Mouse (Mus musculus) kidney, postnatal 0 days (tissue): ENCODE data around the gene Tbxas1. TPM values are rescaled to one million over a fixed set of nuclear protein-coding genes. Genes with fewer than 3 reads are reported as not detected.

Source experiments
- ATAC-seq: fragments of 200-750 bp; cut with Nextera tagmentation; replicated peaks from 2 replicates; pipeline ENCODE4 v1.8.0; 2017; ENCODE audit warnings: low read depth, moderate number of reproducible peaks, moderate TSS enrichment, moderate library complexity; ENCODE audit not compliant: low FRiP score
- DNase-seq: peaks from one replicate; pipeline ENCODE4 v3.0.0-alpha.2; 2016; ENCODE audit warnings: low spot score
- H3K27ac ChIP-seq: fragments of 300-500 bp; sonication (generic); 2 replicates; pipeline ENCODE4 v1.5.1; 2014; ENCODE audit warnings: mild to moderate bottlenecking
- H3K27me3 ChIP-seq: fragments of 300-500 bp; sonication (generic); 2 replicates; pipeline ENCODE4 v1.6.1; 2014; ENCODE audit warnings: low read length, mixed read lengths; ENCODE audit not compliant: insufficient read depth
- H3K36me3 ChIP-seq: fragments of 300-500 bp; sonication (generic); 2 replicates; pipeline ENCODE4 v1.6.1; 2014; ENCODE audit warnings: low read length, mixed read lengths; ENCODE audit not compliant: insufficient read depth
- H3K4me1 ChIP-seq: fragments of 300-500 bp; sonication (generic); replicated peaks from 2 replicates; pipeline ENCODE4 v1.6.1; 2014; ENCODE audit warnings: antibody characterized with exemption, low read length, mixed read lengths; ENCODE audit not compliant: insufficient read depth
- H3K4me2 ChIP-seq: fragments of 300-500 bp; sonication (generic); 2 replicates; pipeline ENCODE4 v1.6.1; 2014; ENCODE audit warnings: mild to moderate bottlenecking, low read length, moderate library complexity, mixed read lengths
- H3K4me3 ChIP-seq: fragments of 300-500 bp; sonication (generic); replicated peaks from 2 replicates; pipeline ENCODE4 v1.5.1; 2014; ENCODE audit warnings: low read depth, low read length
- H3K9ac ChIP-seq: fragments of 300-500 bp; sonication (generic); 2 replicates; pipeline ENCODE4 v1.6.1; 2014; ENCODE audit warnings: low read depth, low read length
- H3K9me3 ChIP-seq: fragments of 300-500 bp; sonication (generic); replicated peaks from 2 replicates; pipeline ENCODE4 v1.6.1; 2016; ENCODE audit warnings: low read length, inconsistent platforms, mixed read lengths
- CTCF ChIP-seq: IDR thresholded peaks from 2 replicates; pipeline ENCODE4 v1.5.1; 2016; ENCODE audit warnings: antibody characterized with exemption, low read depth, mild to moderate bottlenecking, moderate library complexity
- WGBS: fragments of 180-500 bp; shearing (Covaris S2); extraction: QIAGEN DNeasy Blood & Tissue Kit; methylation state at CpG from one replicate; pipeline ENCODE4 v1.1.7; 2014; 5-methylcytosine and 5-hydroxymethylcytosine counted together
- polyA plus RNA-seq: library from polyadenylated mRNA; unstranded; fragments of >200 nt; fragmentation: Nextera tagmentation; extraction: Ambion mirVana; gene quantifications from 2 replicates; pipeline ENCODE4 v1.2.1, GENCODE M21; 2015

Gene Tbxas1
- polyA plus RNA-seq, 1 experiment from 2014 or later = 10.5 TPM

- H3K36me3 ChIP-seq = no peaks in the 10 kb centered on the region
- no peak overlapping the region for H3K27ac ChIP-seq
- no peak overlapping the region for H3K9ac ChIP-seq
- H3K9me3 ChIP-seq = no peaks in the 10 kb centered on the region
- H3K4me1 ChIP-seq = peaks cover 15% of the 10 kb centered on the region
- 66% methylated on average over 6 of the region's 6 CpGs for WGBS
- TF ChIP-seq CTCF = no peak
- ATAC-seq (no peak), DNase-seq (no peak)
- no peaks in the 10 kb centered on the region for H3K27me3 ChIP-seq
- no peak overlapping the region for H3K4me2 ChIP-seq
- H3K4me3 ChIP-seq = no peak overlapping the region
Measured at GRCm38 (mm10) chr6:38970759-38971158, 95.6 kb downstream of the Tbxas1 start.

- ATAC-seq (no peak), DNase-seq (no peak)
- H3K4me1 ChIP-seq = peaks cover 15% of the 10 kb centered on the region
- H3K4me2 ChIP-seq = no peak overlapping the region
- H3K9ac ChIP-seq = no peak overlapping the region
- no peak for TF ChIP-seq CTCF
- 0 out of 2 replicates have a peak overlapping the region, but pooled peaks have one; percentile 80 for H3K27ac ChIP-seq
- WGBS = 47% methylated on average over 1 of the region's 1 CpGs
- no peaks in the 10 kb centered on the region for H3K27me3 ChIP-seq
- H3K4me3 ChIP-seq = no peak overlapping the region
- no peaks in the 10 kb centered on the region for H3K9me3 ChIP-seq
- no peaks in the 10 kb centered on the region for H3K36me3 ChIP-seq
Measured at GRCm38 (mm10) chr6:38972826-38973225, 97.6 kb downstream of the Tbxas1 start.

DNA sequence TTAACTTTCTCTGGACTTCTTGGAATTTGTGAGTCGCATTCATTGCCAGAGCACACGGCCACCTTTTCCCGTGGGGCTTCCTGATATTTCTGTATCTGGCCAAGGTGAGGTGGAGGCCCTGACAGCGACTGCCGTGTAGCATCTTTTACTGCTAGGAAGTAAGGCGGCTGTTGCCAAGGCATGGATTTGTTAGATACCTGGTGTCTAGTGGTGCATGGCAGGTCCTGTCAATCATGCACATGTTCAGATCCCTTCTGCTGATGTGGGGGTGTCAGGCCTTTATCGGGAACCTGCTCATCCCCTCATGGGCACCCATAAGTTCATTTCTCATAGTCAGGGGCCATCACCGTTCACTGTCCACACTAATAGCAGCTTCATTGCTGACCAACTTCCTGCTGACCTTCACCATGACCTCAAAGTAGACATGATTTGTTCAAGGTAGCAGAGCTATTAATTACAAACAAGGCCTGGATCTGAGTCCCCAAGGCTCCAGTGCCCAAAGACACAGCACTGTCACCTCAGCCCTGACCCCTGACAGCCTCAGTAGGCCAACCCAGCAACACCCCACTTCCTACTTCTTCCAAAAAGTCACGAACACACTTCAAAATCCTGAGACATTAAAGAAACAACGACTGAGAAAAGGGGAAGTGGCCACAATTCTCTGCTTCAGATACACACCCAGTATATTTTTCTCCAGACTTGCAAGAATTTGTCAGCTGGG is 98.4 kb downstream of the Tbxas1 start:
- peak; percentile 56 for ATAC-seq
- Histone ChIP-seq H3K27me3 (no peaks in the 10 kb centered on the region), H3K36me3 (no peaks in the 10 kb centered on the region), H3K4me1 (peaks cover 15% of the 10 kb centered on the region), H3K4me3 (no peak overlapping the region), H3K9me3 (no peaks in the 10 kb centered on the region), H3K4me2 (no peak overlapping the region), H3K9ac (no peak overlapping the region), H3K27ac (peak overlapping the region; percentile 80)
- TF ChIP-seq CTCF = no peak
- no peak for DNase-seq
- WGBS = 56% methylated on average over 10 of the region's 10 CpGs

DNA sequence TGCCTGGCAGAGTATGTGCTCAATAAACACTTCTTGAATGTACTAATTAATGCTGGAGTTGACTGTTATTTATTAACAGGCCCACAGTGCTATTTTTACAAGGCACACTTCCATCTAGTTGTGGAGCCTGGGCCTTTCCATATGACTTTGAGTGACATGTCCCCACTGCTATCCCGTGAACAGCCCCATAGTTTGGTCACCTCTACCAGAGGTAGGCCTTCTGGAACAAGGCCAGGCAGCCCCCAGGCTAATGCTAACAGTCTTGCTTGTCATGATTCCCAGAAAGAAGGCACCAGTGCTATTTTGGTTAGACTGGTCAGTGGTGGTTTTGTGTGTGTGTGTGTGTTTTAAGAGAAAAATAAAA is 98.9 kb downstream of the Tbxas1 start:
- WGBS = 32% methylated on average over 1 of the region's 1 CpGs
- Histone ChIP-seq H3K9me3 (no peaks in the 10 kb centered on the region), H3K36me3 (no peaks in the 10 kb centered on the region), H3K4me1 (peaks cover 15% of the 10 kb centered on the region), H3K27me3 (no peaks in the 10 kb centered on the region), H3K4me2 (no peak overlapping the region), H3K9ac (no peak overlapping the region), H3K4me3 (no peak overlapping the region), H3K27ac (peak overlapping the region; percentile 80)
- ATAC-seq = peak; percentile 62; the same call in 1 of the 2 replicates
- TF ChIP-seq CTCF = no peak
- DNase-seq = no peak

- H3K27ac ChIP-seq = peak overlapping the region; percentile 80; the same call in 1 of the 2 replicates
- H3K27me3 ChIP-seq = no peaks in the 10 kb centered on the region
- DNase-seq (no peak), ATAC-seq (no peak)
- H3K36me3 ChIP-seq = no peaks in the 10 kb centered on the region
- H3K9me3 ChIP-seq = no peaks in the 10 kb centered on the region
- H3K4me2 ChIP-seq = no peak overlapping the region
- TF ChIP-seq CTCF = no peak
- no peak overlapping the region for H3K9ac ChIP-seq
- H3K4me3 ChIP-seq = no peak overlapping the region
- 59% methylated on average over 8 of the region's 8 CpGs for WGBS
- peaks cover 15% of the 10 kb centered on the region for H3K4me1 ChIP-seq
Measured at GRCm38 (mm10) chr6:38974536-38975268, 99.5 kb downstream of the Tbxas1 start.

DNA sequence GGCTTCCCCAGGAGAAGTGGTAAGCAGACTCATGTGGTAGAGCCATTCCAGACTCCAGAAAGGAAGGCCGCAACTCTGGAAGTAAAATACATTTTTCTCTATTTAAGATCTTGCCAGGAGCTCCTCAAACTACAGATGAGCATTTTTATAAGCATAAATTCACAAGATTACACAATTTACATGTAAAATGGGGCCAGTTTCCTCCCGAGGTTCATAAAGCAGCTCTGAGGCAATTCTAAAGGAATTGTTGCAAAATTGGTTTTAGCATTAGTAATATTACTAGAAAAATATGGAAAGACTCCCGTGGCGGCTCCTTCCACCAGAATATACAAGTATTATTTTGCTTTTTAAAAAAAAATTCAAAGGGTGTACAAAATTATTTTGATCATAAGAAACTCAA is 100.7 kb downstream of the Tbxas1 start:
- DNase-seq (no peak), ATAC-seq (no peak)
- Histone ChIP-seq H3K27me3 (no peaks in the 10 kb centered on the region), H3K27ac (no peak overlapping the region), H3K9ac (no peak overlapping the region), H3K4me2 (no peak overlapping the region), H3K36me3 (no peaks in the 10 kb centered on the region), H3K4me3 (no peak overlapping the region), H3K4me1 (peaks cover 15% of the 10 kb centered on the region), H3K9me3 (no peaks in the 10 kb centered on the region)
- WGBS = 87% methylated on average over 4 of the region's 4 CpGs
- no peak for TF ChIP-seq CTCF
